Mouse (Mus musculus) yolk sac, embryonic 10.5 days (tissue): ENCODE results near the gene Arl4c.

ENCODE experiments used
- DNase-seq: peaks from one replicate; pipeline ENCODE4 v3.0.0-alpha.2; 2017; ENCODE audit warnings: low spot score

The Arl4c gene

DNA sequence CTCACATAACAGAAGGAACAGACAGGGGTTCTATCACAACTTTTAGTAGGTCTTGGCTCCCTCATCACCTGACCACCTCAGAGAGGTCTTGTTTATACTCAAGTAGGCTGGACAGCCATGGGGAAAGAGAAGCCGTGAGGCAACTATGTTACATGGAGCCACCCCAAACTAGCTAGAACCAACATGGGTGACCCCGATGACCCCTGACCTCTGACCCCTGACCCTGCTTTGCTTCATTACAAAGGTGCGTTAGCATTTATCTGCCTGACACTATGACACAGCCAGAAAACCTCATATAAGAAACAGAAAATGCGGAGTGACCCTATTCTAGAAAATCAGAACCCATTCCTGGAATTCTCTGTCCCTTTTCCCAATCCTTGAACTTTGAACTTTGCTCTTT, 77.6 kb downstream of the Arl4c start:
- no peak for DNase-seq

DNA sequence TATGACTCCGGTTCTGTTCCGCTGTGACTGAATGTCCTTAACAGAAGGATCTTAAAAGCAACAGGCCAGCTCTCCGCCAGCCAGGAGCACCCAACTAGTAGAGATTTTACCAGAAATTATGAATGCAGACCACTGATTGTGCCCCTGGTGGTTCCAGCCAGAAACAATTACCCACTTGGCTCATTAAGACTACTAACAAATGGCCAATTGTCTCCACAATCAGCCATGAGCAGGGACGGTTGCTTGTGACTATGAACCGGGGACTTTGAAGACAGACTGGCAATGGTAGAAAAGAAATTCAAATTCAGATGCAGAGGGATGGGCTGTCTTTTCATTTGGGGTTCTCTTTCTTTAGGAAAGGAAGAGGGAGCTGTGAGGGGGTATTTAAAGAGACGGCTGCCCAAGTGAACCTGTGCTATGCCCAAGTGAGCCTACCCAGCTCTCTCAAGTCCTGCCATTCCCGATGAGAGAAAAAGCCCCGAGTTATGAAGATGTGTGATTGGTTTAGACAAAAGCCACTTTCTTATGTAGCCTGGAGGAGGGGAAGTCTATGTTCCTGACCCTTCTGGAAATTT, 78.4 kb downstream of the Arl4c start:
- no peak for DNase-seq
